Mouse (Mus musculus) 416B (cell line): ENCODE results near the gene Hoxd8.

ENCODE experiments used
- DNase-seq: peaks from one replicate; pipeline ENCODE4 v3.0.0; 2011; ENCODE audit warnings: low read depth

Gene Hoxd8

GRCm38 (mm10) chr2:74735851-74736687 lies 31.7 kb downstream of the Hoxd8 start:
- DNase-seq = no peak

- no peak for DNase-seq
These were observed 32.5 kb downstream of the Hoxd8 start for GRCm38 (mm10) chr2:74736688-74737577.

- no peak for DNase-seq
These were observed 33.2 kb downstream of the Hoxd8 start for GRCm38 (mm10) chr2:74737578-74738070.

DNA sequence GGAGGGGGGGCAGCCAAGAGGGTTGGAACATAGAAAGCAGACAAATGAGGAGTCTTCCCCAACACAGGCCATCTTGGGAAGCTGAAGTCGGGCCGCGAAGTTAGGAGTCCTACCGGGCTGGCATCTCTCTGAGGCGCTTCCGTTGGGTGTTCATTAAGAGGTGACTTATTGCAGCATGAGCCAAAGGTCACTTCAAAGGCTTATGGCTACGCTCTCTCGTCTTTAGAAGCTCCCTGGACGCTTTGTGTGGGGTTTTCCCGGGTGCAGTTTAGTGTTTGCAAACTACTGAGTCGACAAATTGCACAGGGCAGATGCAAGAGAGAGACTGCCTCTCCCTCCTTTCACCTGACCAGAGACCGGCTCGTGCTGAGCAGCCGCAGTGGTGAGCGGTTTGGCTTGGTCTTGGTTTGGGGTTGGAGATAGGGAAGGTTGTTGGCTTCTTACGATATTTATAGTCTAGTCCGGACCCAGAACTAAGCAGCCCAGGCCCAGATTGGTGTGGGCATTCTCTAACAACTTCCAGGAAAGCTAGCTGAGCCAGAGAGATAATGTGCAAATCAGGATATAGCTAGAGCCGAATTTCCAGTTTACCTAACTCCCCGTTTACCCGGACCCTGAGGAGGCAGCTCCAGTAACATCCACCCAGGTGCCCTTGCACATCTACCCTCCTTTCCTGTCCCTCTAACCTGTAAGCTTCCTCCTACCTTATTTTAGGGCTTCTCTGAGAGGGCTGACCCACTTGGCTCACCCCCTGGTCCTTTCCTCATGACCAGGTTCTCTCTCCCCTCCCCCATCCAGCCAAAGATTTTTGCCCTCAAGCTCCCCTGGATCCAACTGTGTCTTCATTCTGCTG lies 34.4 kb downstream of the Hoxd8 start:
- DNase-seq = no peak

- no peak for DNase-seq
These were observed 35.0 kb downstream of the Hoxd8 start for GRCm38 (mm10) chr2:74739476-74739800.

- no peak for DNase-seq
These were observed 35.5 kb downstream of the Hoxd8 start for GRCm38 (mm10) chr2:74739869-74740268.

- DNase-seq = no peak
These were observed 36.1 kb downstream of the Hoxd8 start for GRCm38 (mm10) chr2:74740311-74741091.

- DNase-seq = no peak
These were observed 37.0 kb downstream of the Hoxd8 start for GRCm38 (mm10) chr2:74741252-74741978.

DNA sequence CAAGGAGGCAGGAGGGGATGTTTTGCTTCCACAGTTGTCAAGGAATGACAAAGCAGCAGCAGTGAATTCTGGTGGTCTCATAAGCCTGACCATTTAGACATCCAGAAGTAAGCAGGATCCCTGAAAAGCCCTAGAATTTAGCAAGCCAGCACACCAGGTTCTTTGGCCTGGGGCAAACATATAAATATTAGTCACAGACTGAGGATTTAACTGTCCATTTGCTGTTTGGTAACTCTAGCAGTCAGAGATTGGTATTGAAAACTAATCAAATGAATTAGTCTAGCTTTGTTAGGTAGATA lies 37.5 kb downstream of the Hoxd8 start:
- no peak for DNase-seq

GRCm38 (mm10) chr2:74745540-74746297 lies 41.3 kb downstream of the Hoxd8 start:
- no peak for DNase-seq

- no peak for DNase-seq
These were observed 42.0 kb downstream of the Hoxd8 start for GRCm38 (mm10) chr2:74746298-74746921.

DNA sequence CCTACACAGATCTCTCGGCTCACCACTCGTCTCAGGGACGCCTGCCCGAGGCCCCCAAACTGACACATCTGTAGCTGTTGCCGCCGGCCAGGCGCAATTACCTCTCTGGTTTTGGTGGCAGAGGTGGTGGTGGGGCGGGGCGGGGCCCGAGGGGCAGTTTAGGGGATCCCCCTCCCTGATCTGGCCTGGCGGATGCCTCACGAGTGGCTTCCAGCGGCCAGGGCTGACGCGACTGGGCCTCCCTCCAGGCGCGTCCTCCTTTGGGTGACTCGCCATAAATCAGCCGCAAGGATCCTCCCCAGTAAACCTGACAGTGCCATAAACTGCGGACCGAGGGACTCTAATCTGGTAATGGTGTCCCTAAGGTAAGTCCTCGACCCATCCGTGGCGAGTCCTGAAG lies 42.6 kb downstream of the Hoxd8 start:
- no peak for DNase-seq

GRCm38 (mm10) chr2:74747661-74748141 lies 43.3 kb downstream of the Hoxd8 start:
- DNase-seq = no peak

GRCm38 (mm10) chr2:74748436-74748995 lies 44.1 kb downstream of the Hoxd8 start:
- no peak for DNase-seq

GRCm38 (mm10) chr2:74749337-74750121 lies 45.1 kb downstream of the Hoxd8 start:
- no peak for DNase-seq

DNA sequence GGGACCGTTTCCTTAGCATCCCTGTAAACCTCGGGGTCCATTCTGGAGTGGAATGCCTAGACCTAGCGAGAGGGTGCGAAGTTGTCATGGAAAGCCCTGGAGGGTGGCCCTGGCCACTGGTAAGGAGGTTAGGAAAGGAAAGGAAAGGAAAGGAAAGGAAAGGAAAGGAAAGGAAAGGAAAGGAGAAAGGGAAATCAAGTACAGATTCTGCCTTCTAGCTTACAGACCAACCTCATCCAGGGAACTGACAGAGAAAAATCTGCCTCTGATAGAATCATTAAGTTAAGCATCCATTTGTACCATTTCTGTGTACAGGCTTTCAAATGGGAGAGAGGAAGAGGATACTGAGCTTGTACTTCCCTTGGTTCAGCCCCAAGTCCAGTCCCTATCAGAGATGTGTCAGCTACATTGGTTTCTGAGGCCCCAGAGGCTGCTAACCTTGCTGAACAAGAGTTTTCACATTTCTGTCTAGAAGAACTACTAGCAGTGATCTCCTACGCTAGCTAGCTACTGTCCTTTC lies 46.4 kb downstream of the Hoxd8 start:
- DNase-seq = no peak

- DNase-seq = no peak
These were observed 47.4 kb downstream of the Hoxd8 start for GRCm38 (mm10) chr2:74751861-74752260.
